Mouse (Mus musculus): Measurements from ENCODE around the gene Pitx1.

- TF ChIP-seq CTCF (IDR thresholded peaks at IDR 0.05; ENCODE audit: low read depth, low read length) (no peak), POLR2A (IDR thresholded peaks at IDR 0.05; ENCODE audit: extremely low read depth, insufficient read depth, low read length) (no peak)
These were observed 45.6 kb upstream of the Pitx1 start for GRCm38 (mm10) chr13:55881431-55882202.
